Mouse (Mus musculus) liver, adult 2 months (tissue): ENCODE results near the gene Ifnz.
"Not testable (repeated sequence)": the region's sequence is repeated elsewhere in the genome, so short reads cannot be mapped to it uniquely, and the experiment has no call there.

ENCODE experiments used
- CTCF ChIP-seq: fragments of 200-500 bp; IDR thresholded peaks from 2 replicates; pipeline ENCODE4 v1.5.1; 2011; ENCODE audit warnings: low read depth, low read length, control low read depth
- POLR2A ChIP-seq: fragments of 200-500 bp; IDR thresholded peaks from 2 replicates; pipeline ENCODE4 v1.6.1; 2011; ENCODE audit warnings: low read length, control low read depth; ENCODE audit not compliant: insufficient read depth; ENCODE audit errors: extremely low read depth

- TF ChIP-seq CTCF, POLR2A: not testable (repeated sequence)
These were observed 19.6 kb upstream of the Ifnz start for GRCm38 (mm10) chr4:88762341-88762740.
